Mouse (Mus musculus) cerebellum, adult 2 months (tissue): Measurements from ENCODE around the gene Uggt1.

Experiments
- CTCF ChIP-seq: fragments of 200-500 bp; IDR thresholded peaks from 2 replicates; pipeline ENCODE4 v1.5.1; 2011; ENCODE audit warnings: low read depth, mild to moderate bottlenecking, control low read depth, low read length, moderate library complexity, borderline replicate concordance; ENCODE audit not compliant: insufficient read depth
- POLR2A ChIP-seq: fragments of 200-500 bp; IDR thresholded peaks from 2 replicates; pipeline ENCODE4 v1.6.1; 2011; ENCODE audit warnings: low read length, control low read depth, borderline replicate concordance; ENCODE audit not compliant: insufficient read depth

DNA sequence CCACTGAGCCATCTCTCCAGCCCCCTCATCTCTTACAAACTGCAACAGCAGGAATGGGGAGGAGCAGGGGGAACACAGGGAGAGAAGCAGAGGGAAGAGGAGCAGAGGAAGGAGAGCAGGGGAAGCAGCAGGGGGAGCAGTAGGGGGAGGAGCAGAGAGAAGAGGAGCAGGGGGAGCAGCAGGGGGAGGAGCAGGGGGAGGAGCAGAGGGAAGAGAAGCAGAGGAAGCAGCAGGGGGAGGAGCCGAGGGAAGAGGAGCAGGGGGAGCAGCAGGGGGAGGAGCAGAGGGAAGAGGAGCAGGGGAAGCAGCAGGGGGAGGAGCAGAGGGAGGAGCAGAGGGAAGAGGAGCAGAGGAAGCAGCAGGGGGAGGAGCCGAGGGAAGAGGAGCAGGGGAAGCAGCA lies 14.1 kb upstream of the Uggt1 start:
- TF ChIP-seq CTCF (no peak), POLR2A (no peak)
